Mouse (Mus musculus) stomach, embryonic 14.5 days (tissue): ENCODE data around the gene Srp68. TPM values are rescaled to one million over a fixed set of nuclear protein-coding genes. Genes with fewer than 3 reads are reported as not detected.

Experiments used
- ATAC-seq: fragments of 200-750 bp; cut with Nextera tagmentation; 2 replicates; pipeline ENCODE4 v1.8.0; 2017; ENCODE audit warnings: low read depth, moderate TSS enrichment; ENCODE audit not compliant: insufficient number of reproducible peaks, insufficient read depth, low FRiP score
- H3K27ac ChIP-seq: fragments of 300-500 bp; sonication (generic); 2 replicates; pipeline ENCODE4 v1.5.1; 2014; ENCODE audit warnings: mild to moderate bottlenecking, low read length, moderate library complexity, mixed read lengths
- H3K27me3 ChIP-seq: fragments of 300-500 bp; sonication (generic); 2 replicates; pipeline ENCODE4 v1.6.1; 2014; ENCODE audit warnings: low read length, control low read depth, mixed read lengths; ENCODE audit not compliant: control insufficient read depth, insufficient read depth
- H3K36me3 ChIP-seq: fragments of 300-500 bp; sonication (generic); 2 replicates; pipeline ENCODE4 v1.6.1; 2014; ENCODE audit warnings: mild to moderate bottlenecking, control low read depth, low read length, moderate library complexity, mixed read lengths; ENCODE audit not compliant: control insufficient read depth, insufficient read depth
- H3K4me1 ChIP-seq: fragments of 300-500 bp; sonication (generic); 2 replicates; pipeline ENCODE4 v1.6.1; 2014; ENCODE audit warnings: low read length, control low read depth, mixed read lengths; ENCODE audit not compliant: control insufficient read depth, insufficient read depth
- H3K4me2 ChIP-seq: fragments of 300-500 bp; sonication (generic); replicated peaks from 2 replicates; pipeline ENCODE4 v1.6.1; 2014; ENCODE audit warnings: low read depth, low read length, control low read depth
- H3K4me3 ChIP-seq: fragments of 300-500 bp; sonication (generic); 2 replicates; pipeline ENCODE4 v1.5.1; 2014; ENCODE audit warnings: low read depth, low read length, control low read depth
- H3K9ac ChIP-seq: fragments of 300-500 bp; sonication (generic); replicated peaks from 2 replicates; pipeline ENCODE4 v1.6.1; 2014; ENCODE audit warnings: low read depth, mild to moderate bottlenecking, control low read depth, low read length, moderate library complexity, mixed read lengths
- H3K9me3 ChIP-seq: fragments of 300-500 bp; sonication (generic); 2 replicates; pipeline ENCODE4 v1.6.1; 2016; ENCODE audit warnings: low read depth, low read length, control low read depth; ENCODE audit not compliant: control insufficient read depth
- WGBS: fragments of 180-500 bp; shearing (Covaris S2); extraction: QIAGEN DNeasy Blood & Tissue Kit; methylation state at CpG from one replicate; pipeline ENCODE4 v1.1.7; 2014; 5-methylcytosine and 5-hydroxymethylcytosine counted together
- polyA plus RNA-seq: library from polyadenylated mRNA; unstranded; fragments of >200 nt; fragmentation: Nextera tagmentation; extraction: Ambion mirVana; gene quantifications from 2 replicates; pipeline ENCODE4 v1.2.1, GENCODE M21; 2014

Gene Srp68
- polyA plus RNA-seq, 1 experiment from 2014 or later = 71.8 TPM

DNA sequence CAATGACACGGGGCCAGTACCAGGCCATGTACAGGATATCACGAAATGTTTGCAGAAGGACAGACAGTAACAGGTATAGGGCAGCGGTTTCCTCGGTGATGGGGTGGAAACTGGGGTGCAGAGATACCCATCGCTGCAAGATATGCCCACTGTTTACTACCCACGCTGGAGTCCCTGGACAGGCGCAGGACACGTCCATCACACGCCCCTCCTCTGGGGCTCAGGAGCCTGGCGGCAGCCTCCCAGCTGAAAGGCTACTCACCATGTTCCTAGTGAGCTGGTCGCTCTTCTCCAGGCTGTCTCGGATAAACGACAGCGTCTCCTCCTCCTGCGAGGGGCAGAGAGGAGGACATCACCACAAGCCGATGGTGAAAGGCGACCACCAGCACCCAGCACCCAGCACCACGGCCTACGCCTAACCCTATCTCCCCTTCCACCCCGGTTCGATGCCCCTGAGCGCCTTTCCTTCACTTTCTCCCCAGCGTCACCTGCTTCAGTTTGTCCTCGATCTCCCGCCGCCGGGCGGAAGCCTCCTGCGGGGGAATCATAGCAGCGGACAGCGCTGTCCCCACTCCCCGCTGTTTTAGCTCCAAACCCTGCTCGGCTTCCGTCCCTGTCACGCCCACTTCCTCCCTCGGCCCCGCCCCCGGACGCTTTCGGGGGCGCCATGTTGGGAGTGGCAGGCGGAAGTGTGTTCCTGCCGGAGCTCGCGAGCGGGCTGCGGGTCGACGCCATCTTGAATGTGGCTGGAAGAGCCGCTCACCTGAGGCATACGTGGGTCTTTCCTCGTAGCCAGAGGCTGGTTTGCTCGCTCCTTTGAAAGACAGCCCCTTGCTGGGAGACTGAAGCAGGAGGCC lies 32.3 kb upstream of the Srp68 start:
- Histone ChIP-seq H3K9me3 (no peaks in the 10 kb centered on the region), H3K27ac (no peak overlapping the region), H3K4me2 (peak overlapping the region; percentile 82), H3K36me3 (peaks cover 23% of the 10 kb centered on the region), H3K9ac (peak overlapping the region; percentile 60), H3K27me3 (no peaks in the 10 kb centered on the region), H3K4me1 (peaks cover 6% of the 10 kb centered on the region; the same call in 1 of the 2 replicates), H3K4me3 (peak overlapping the region; percentile 71)
- 2% methylated on average over 53 of the region's 53 CpGs for WGBS
- peak; percentile 89 for ATAC-seq

DNA sequence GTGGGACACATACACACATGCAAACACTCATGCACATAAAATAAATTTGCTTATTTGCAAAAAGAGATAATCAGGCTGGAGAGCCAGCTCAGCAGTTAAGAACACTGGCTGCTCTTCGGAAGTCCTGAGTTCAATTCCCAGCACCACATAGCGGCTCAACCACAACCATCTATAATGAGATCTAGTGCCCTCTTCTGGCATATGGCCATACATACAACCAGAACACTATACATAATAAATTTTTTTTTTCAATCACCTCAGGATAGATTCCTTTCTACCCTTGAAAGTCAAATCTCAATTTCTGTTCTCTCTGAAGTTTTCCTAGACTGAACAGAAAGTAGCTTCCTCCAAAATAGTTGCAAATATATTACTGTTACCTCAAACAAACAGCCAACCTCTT lies 31.4 kb upstream of the Srp68 start:
- H3K36me3 ChIP-seq = peaks cover 29% of the 10 kb centered on the region
- no peaks in the 10 kb centered on the region for H3K27me3 ChIP-seq
- 0 out of 2 replicates have a peak overlapping the region, but pooled peaks have one; percentile 60 for H3K9ac ChIP-seq
- ATAC-seq = no peak
- H3K4me2 ChIP-seq = peak overlapping the region; percentile 82
- H3K9me3 ChIP-seq = no peaks in the 10 kb centered on the region
- 0 out of 2 replicates have a peak, but pooled peaks cover 5% of the 10 kb centered on the region for H3K4me1 ChIP-seq
- no peak overlapping the region for H3K27ac ChIP-seq
- WGBS = 97% methylated on average over 2 of the region's 2 CpGs
- peak overlapping the region; percentile 71; the same call in 1 of the 2 replicates for H3K4me3 ChIP-seq

DNA sequence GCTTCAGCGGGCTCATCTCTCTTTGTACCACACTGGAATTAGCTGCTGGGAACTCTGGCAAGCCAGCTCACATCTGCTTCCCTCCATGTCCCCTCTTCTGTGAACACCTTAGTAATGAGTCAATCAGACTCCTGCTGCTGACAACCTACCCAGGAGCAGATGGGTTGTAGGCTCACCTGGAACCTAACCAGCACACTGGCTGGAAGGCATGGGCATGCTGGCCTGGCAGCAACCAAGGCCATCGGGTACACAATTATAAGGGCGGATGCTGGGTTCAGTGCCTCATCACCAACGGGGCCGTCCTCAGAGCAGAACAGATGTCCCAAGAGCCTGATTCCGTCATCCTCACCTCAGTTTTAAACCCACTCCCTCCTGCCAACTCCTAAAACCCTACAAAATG lies 24.6 kb upstream of the Srp68 start:
- Histone ChIP-seq H3K27me3 (no peaks in the 10 kb centered on the region), H3K4me1 (peaks cover 7% of the 10 kb centered on the region; the same call in 1 of the 2 replicates), H3K9ac (no peak overlapping the region), H3K9me3 (no peaks in the 10 kb centered on the region), H3K27ac (no peak overlapping the region), H3K4me2 (no peak overlapping the region), H3K36me3 (peaks cover 42% of the 10 kb centered on the region), H3K4me3 (no peak overlapping the region)
- 89% methylated on average over 6 of the region's 6 CpGs for WGBS
- ATAC-seq = no peak

DNA sequence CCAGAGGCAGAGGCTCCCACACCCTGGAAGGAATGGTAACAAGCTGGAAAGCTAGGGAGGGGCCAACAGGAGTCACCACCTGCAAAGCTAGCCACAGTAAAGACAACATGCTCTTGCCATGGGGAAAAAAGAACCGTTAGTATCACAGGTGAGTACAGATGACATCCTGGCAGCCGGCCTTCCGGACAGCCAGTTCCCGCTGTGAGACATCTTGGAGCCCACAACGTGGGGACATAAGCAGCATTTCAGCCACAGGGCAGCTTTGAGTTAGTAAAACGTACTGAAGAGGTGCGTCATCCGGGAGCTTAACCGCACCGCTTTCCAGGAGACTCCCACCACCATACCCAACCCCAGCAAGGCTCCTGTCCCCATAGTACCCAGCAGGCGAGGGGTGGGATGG lies 24.2 kb upstream of the Srp68 start:
- Histone ChIP-seq H3K4me3 (no peak overlapping the region), H3K27me3 (no peaks in the 10 kb centered on the region), H3K4me2 (no peak overlapping the region), H3K27ac (no peak overlapping the region), H3K9me3 (no peaks in the 10 kb centered on the region), H3K9ac (no peak overlapping the region), H3K36me3 (peaks cover 38% of the 10 kb centered on the region), H3K4me1 (peaks cover 7% of the 10 kb centered on the region; the same call in 1 of the 2 replicates)
- no peak for ATAC-seq
- WGBS = 92% methylated on average over 11 of the region's 11 CpGs

DNA sequence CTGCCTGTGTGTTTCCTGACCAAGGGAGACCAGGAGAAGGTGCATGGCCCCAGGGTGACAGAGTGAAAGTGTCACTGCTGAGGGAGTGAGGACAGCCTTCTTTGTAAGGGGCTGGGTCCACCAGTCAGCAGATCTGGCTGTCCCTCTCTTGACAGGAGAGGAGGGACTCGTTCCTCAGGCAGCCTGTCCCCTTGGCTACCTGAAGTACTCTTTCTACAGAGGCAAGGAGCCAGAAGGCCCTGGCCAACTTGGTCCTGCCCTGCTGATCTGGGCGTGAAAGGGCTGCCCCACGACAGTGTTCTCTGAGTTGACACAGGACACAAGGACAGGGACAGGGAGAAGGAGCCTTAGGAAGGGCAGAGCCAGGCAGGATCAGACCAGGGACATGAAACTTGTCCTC lies 23.0 kb upstream of the Srp68 start:
- Histone ChIP-seq H3K9ac (no peak overlapping the region), H3K4me1 (peaks cover 7% of the 10 kb centered on the region; the same call in 1 of the 2 replicates), H3K9me3 (no peaks in the 10 kb centered on the region), H3K4me3 (no peak overlapping the region), H3K27me3 (no peaks in the 10 kb centered on the region), H3K4me2 (no peak overlapping the region), H3K27ac (no peak overlapping the region), H3K36me3 (peaks cover 41% of the 10 kb centered on the region)
- ATAC-seq = no peak
- 63% methylated on average over 3 of the region's 3 CpGs for WGBS

DNA sequence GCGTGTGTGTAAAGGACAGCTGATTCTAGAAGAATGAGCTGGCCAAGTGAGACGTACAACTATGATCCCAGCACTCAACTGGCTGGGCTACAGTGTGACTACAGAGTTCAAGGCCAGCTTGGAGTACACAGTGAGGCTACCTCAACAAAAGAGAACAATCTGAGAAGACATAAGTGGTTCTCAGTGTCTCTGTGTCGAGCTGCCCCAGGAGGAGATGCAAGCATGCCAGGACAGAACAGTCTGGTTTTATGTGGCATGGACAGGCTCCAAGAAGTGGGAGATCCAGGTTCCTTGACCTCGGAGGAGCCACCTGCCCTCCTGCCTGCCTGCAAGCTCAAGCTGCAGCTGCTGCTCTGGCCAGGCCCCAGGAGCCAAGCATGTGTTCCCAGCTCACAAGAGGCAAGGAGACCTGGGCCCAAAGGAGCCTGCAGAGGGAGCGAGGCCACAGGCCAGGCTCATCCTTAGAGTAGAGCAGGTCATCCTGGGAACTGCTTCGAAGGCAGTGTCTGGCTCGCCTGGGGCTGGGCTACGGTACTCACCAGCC lies 22.2 kb upstream of the Srp68 start:
- no peak overlapping the region for H3K27ac ChIP-seq
- H3K4me2 ChIP-seq = no peak overlapping the region
- no peaks in the 10 kb centered on the region for H3K9me3 ChIP-seq
- H3K4me1 ChIP-seq = peaks cover 7% of the 10 kb centered on the region; the same call in 1 of the 2 replicates
- H3K9ac ChIP-seq = no peak overlapping the region
- 87% methylated on average over 8 of the region's 8 CpGs for WGBS
- H3K36me3 ChIP-seq = peaks cover 39% of the 10 kb centered on the region
- H3K4me3 ChIP-seq = no peak overlapping the region
- no peak for ATAC-seq
- no peaks in the 10 kb centered on the region for H3K27me3 ChIP-seq

DNA sequence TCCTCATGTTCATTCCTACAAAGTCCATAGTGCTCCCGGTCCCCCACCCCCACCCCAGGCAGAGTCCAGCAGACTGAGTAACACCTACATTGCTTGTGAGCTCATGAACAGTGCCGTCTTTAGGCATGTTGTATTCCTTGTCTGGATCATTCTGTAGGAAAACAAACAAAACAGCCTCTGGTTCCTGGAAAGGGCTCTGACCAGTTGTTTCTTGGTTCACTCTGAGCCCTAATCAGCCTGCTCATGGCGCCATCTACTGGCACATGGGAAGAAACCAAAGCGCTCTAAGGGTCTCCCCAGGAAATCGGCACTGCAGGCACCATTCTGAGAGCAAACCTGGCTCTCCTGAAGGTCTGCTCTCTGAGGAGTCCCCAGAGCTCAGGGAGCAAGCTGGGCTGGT lies 20.3 kb upstream of the Srp68 start:
- Histone ChIP-seq H3K4me2 (no peak overlapping the region), H3K27ac (no peak overlapping the region), H3K4me3 (no peak overlapping the region), H3K9ac (no peak overlapping the region), H3K9me3 (no peaks in the 10 kb centered on the region), H3K27me3 (no peaks in the 10 kb centered on the region), H3K36me3 (peaks cover 22% of the 10 kb centered on the region; the same call in 1 of the 2 replicates), H3K4me1 (peaks cover 11% of the 10 kb centered on the region; the same call in 1 of the 2 replicates)
- 0 out of 2 replicates have a peak, but pooled peaks have one; percentile 29 for ATAC-seq
- WGBS = 33% methylated on average over 5 of the region's 5 CpGs

DNA sequence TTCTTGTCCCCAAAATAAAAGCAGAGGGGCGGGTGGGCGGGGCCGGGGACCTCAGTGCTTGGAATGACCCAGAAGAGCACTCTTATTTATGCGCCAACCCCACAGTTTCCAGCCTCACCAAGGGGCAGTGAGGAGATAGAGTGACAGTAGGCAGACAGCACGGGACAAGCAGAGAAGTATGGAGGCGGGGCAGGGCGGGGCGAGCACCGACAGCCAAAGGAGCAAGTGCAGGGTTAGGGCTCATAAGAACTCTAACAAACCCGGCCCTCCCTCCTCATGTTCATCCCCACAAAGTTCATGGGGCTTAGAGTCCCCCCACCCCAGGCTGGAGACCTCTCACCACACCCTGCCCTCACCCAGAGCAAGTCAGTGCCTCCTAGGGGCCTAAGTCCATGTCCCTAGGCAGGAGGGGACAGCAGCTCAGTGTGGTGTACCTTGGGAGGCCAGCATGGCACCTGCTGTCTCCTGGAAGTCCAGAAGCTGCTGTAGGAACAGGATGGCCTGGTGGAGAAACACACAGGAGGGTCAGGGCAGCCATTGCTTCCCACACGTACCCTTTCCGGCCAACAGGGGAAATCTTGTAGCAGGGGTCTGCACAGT lies 19.6 kb upstream of the Srp68 start:
- Histone ChIP-seq H3K9me3 (no peaks in the 10 kb centered on the region), H3K27ac (no peak overlapping the region), H3K9ac (no peak overlapping the region), H3K4me1 (peaks cover 11% of the 10 kb centered on the region; the same call in 1 of the 2 replicates), H3K4me3 (no peak overlapping the region), H3K36me3 (peaks cover 21% of the 10 kb centered on the region; the same call in 1 of the 2 replicates), H3K4me2 (no peak overlapping the region), H3K27me3 (no peaks in the 10 kb centered on the region)
- ATAC-seq = no peak
- 86% methylated on average over 12 of the region's 12 CpGs for WGBS
